Mouse (Mus musculus): Measurements from ENCODE around the gene Mmab. TPM values are rescaled to one million over a fixed set of nuclear protein-coding genes. Genes with fewer than 3 reads are reported as not detected.
A peak's percentile ranks its signal among the peaks of the same experiment; 100 is the strongest.

Mmab gene
- polyA plus RNA-seq, 1 experiment = 13.5 TPM

- peaks cover 39% of the 10 kb centered on the region for H3K36me3 ChIP-seq (ENCODE audit: control insufficient read depth, insufficient read depth, low read length)
- WGBS = 92% methylated on average over 8 of the region's 8 CpGs
Observed at GRCm38 (mm10) chr5:114384448-114384847, 59.4 kb downstream of the Mmab start.

GRCm38 (mm10) chr5:114383184-114383904 lies 60.5 kb downstream of the Mmab start:
- H3K27ac ChIP-seq (ENCODE audit: control insufficient read depth, insufficient read depth, low read length) = no peak overlapping the region
- H3K4me1 ChIP-seq (replicated peaks; ENCODE audit: control insufficient read depth, insufficient read depth, low read length) = peaks cover 17% of the 10 kb centered on the region
- no peaks in the 10 kb centered on the region for H3K27me3 ChIP-seq (ENCODE audit: control insufficient read depth, insufficient read depth, low read length)
- WGBS = 90% methylated on average over 9 of the region's 9 CpGs
- peak; percentile 60; the same call in 1 of the 2 replicates for TF ChIP-seq CTCF (IDR thresholded peaks at IDR 0.05; ENCODE audit: borderline replicate concordance, control insufficient read depth, extremely low read depth, insufficient read depth, low read length, poor library complexity)
- TF ChIP-seq POLR2A (IDR thresholded peaks at IDR 0.05; ENCODE audit: control insufficient read depth, extremely low read depth, insufficient read depth, low read length, poor library complexity) = no peak
- no peak overlapping the region for H3K4me3 ChIP-seq (ENCODE audit: control insufficient read depth, insufficient read depth, low read length)
- DNase-seq = peak; percentile 62
- peaks cover 30% of the 10 kb centered on the region for H3K36me3 ChIP-seq (ENCODE audit: control insufficient read depth, insufficient read depth, low read length)

More at GRCm38 (mm10) chr5:114384448-114384847, 59.4 kb downstream of the Mmab start:
- Histone ChIP-seq H3K27me3 (ENCODE audit: control insufficient read depth, insufficient read depth, low read length) (no peaks in the 10 kb centered on the region), H3K4me3 (ENCODE audit: control insufficient read depth, insufficient read depth, low read length) (no peak overlapping the region), H3K4me1 (replicated peaks; ENCODE audit: control insufficient read depth, insufficient read depth, low read length) (peaks cover 8% of the 10 kb centered on the region), H3K27ac (ENCODE audit: control insufficient read depth, insufficient read depth, low read length) (no peak overlapping the region)
- no peak for TF ChIP-seq CTCF (IDR thresholded peaks at IDR 0.05; ENCODE audit: borderline replicate concordance, control insufficient read depth, extremely low read depth, insufficient read depth, low read length, poor library complexity)
- no peak for TF ChIP-seq POLR2A (IDR thresholded peaks at IDR 0.05; ENCODE audit: control insufficient read depth, extremely low read depth, insufficient read depth, low read length, poor library complexity)
- DNase-seq = no peak

Other genes with a start within 250 kb of the Mmab start
- gene Foxn4, start 170.3 kb downstream of the Mmab start, polyA plus RNA-seq (2012; rRNA removed) = 0.20 and 0.26 TPM in 2 replicates
- 0.69 and 0.80 TPM in 2 replicates for gene Myo1h, start 154.9 kb downstream of the Mmab start, polyA plus RNA-seq (2012; rRNA removed)
- gene Kctd10, start 63.6 kb downstream of the Mmab start, polyA plus RNA-seq (2012; rRNA removed) = 76.3 and 87.7 TPM in 2 replicates
- gene Ube3b, start 63.5 kb downstream of the Mmab start, polyA plus RNA-seq (2012; rRNA removed) = 123 and 133 TPM in 2 replicates
- 20.8 and 25.9 TPM in 2 replicates for gene Mvk, start 209 bp upstream of the Mmab start, polyA plus RNA-seq (2012; rRNA removed)
- 15.3 and 18.4 TPM in 2 replicates for gene Fam222a, start 124.0 kb upstream of the Mmab start, polyA plus RNA-seq (2012; rRNA removed)
- 4.2 and 6.5 TPM in 2 replicates for gene Trpv4, start 214.4 kb upstream of the Mmab start, polyA plus RNA-seq (2012; rRNA removed)
- gene Gltp, start 246.9 kb upstream of the Mmab start, polyA plus RNA-seq (2012; rRNA removed) = 237 and 275 TPM in 2 replicates